Mouse (Mus musculus): ENCODE measurements around the gene S100a16.

- TF ChIP-seq USF1 (IDR thresholded peaks at IDR 0.05; ENCODE audit: low read depth): no peak
- no peak for TF ChIP-seq MYOG (IDR thresholded peaks at IDR 0.05; ENCODE audit: control insufficient read depth in 1 of 3, insufficient read depth in 1 of 3, insufficient read length in 2 of 3, low read depth in 2 of 3)
- no peak for TF ChIP-seq POLR2A (IDR thresholded peaks at IDR 0.05; ENCODE audit: insufficient read length, low read depth)
- peak; percentile 80 for TF ChIP-seq CEBPB (IDR thresholded peaks at IDR 0.05; ENCODE audit: insufficient read depth, poor library complexity, severe bottlenecking)
- peak in 1 of 3 experiments; percentile 30 for TF ChIP-seq MYOD1 (IDR thresholded peaks at IDR 0.05; ENCODE audit: control insufficient read depth in 1 of 3, insufficient read length in 2 of 3, low read depth in 2 of 3)
- TF ChIP-seq TCF3 (IDR thresholded peaks at IDR 0.05; ENCODE audit: insufficient read length, low read depth): no peak
Measured at GRCm38 (mm10) chr3:90552231-90552630, 15.2 kb downstream of the S100a16 start.

Measured in myocyte (in vitro differentiated cells).